Mouse (Mus musculus) urinary bladder, postnatal 25 days (tissue): ENCODE results near the gene Pfdn6.
"Not testable (repeated sequence)": the region's sequence is repeated elsewhere in the genome, so short reads cannot be mapped to it uniquely, and the experiment has no call there.

Experiments
- DNase-seq: peaks from one replicate; pipeline ENCODE4 v3.0.0; 2022; ENCODE audit warnings: low spot score

Gene Pfdn6

DNA sequence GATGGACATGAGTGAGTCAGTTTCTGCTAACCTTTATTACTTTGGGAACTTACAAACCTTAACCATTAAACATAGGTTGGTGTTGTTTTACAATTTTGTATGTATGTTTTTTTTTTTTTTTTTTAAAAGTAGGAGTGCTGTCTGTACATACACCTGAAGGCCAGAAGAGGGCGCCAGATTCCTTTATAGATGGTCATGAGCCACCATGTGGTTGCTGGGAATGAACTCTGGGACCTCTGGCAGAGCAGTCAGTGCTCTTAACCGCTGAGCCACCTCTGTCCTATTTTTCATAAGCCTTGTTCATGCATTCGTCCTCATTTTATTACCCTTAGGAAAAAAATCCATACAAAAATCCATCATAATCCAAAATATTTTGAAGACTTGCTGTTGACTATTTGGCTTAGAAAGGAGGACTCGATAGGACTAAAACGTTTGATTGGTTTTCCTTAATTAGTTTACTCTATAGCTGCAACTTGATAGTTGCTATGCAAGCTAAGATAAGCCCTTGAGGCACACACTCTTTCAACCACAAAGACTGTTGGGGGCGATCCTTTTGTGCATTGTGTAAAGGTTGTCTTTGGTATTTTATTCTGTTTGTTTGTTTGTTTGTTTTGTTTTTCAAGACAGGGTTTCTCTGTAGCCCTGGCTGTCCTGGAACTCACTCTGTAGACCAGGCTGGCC lies 42.9 kb downstream of the Pfdn6 start:
- DNase-seq: no peak

- not testable (repeated sequence) for DNase-seq
Measured at GRCm38 (mm10) chr17:33893011-33893410, 47.1 kb downstream of the Pfdn6 start.

GRCm38 (mm10) chr17:33892429-33892828 lies 47.7 kb downstream of the Pfdn6 start:
- DNase-seq: no peak

DNA sequence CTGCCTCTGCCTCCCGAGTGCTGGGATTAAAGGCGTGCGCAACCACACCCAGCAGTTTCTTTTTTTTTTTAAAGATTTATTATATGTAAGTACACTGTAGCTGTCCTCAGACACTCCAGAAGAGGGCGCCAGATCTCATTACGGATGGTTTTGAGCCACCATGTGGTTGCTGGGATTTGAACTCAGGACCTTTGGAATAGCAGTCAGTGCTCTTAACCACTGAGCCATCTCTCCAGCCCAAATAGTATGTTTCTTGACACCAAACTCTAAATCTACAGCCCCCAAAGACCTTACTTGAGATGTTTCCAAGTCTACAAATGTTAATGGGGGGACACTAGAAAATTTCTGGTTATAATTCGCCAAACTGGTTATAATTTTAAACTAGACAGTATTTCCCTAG lies 48.3 kb downstream of the Pfdn6 start:
- DNase-seq: not testable (repeated sequence)

DNA sequence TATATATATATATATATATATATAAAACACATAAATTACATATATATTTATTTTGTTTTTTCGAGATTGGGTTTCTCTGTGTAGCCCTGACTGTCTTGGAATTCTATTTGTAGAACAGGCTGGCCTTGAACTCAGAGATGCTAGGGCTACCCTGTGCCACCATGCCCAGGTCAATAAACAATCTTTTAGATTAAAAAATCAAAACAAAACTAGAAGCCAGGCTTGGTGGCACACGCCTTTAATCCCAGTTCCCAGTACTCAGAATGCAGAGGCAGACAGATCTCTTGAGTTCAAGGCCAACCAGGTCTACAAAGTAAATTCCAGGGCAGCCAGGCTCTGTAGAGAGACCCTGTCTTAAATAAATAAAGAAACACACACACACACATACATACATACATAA lies 48.8 kb downstream of the Pfdn6 start:
- DNase-seq: no peak

DNA sequence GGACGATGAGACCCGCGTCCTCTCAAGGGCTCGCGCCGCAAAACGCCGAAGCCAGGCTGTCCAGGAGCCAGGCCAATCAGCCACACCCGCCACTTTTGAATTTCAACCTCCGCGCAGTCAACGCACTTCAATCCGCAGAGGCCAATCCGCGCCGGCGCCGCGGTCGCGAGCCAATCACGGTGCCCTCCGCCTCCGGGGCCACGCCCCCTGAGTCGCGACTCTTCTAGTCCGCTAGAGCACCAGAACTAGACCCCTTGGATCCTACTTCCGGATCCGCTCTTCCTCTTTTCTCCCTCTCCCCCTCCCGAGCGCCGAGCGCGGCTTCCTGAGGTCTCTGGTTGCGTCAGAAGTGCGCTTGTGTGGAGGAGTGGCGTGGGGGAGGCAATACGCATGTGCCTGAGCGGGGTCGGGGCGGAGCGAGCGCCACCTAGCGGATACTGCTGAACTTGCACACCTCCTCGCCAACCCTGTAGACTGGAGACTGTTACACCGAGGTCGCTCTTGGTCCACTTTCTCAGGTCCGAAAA lies 49.5 kb downstream of the Pfdn6 start, which contains the start of gene Kifc1:
Kifc1 (minus strand) TSS at position 129 of the 527 bp plus-strand sequence.
- DNase-seq: peak; percentile 98

DNA sequence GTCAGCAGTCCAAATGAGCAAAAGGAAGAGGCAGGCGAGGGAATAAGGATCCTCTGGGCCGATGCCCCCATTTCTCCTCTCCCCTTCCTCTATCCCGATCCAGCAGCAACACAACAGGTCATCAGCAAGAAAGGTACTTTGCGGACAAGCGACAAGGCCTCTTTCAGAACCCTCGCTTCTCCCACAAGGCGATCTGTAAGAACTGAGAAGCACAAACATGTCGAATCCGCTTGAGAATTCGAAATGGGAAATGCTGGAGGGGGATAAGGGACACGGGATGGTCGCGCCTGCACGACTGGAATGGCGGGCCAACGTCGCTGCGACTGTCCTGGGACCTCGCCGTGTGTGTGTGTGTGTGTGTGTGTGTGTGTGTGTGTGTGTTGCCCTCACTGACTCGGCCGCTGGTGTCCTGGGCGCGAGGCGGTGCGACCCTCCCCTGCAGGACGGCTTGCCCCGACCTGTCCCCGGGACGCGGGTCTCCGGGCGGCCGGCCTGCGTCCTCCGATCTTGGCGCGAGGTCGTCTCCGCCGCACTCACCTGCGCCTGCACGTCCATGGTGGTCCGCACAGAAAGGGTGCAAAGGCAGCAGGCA lies 50.1 kb downstream of the Pfdn6 start:
- not testable (repeated sequence) for DNase-seq
